Mouse (Mus musculus) G1E (cell line): ENCODE data around the gene Ovca2. TPM values are rescaled to one million over a fixed set of nuclear protein-coding genes. Genes with fewer than 3 reads are reported as not detected.

Source experiments
- ATAC-seq: 2 replicates; pipeline ENCODE4 v1.8.0; 2016; ENCODE audit warnings: mild to moderate bottlenecking; ENCODE audit not compliant: insufficient number of reproducible peaks, poor library complexity, low FRiP score, severe bottlenecking; ENCODE audit errors: extremely low read depth
- DNase-seq: peaks from one replicate; pipeline ENCODE4 v3.0.0; 2012; ENCODE audit warnings: low spot score
- H3K27me3 ChIP-seq: 2 replicates; pipeline ENCODE4 v1.6.1; 2012; ENCODE audit warnings: mild to moderate bottlenecking, low read length, inconsistent platforms; ENCODE audit not compliant: insufficient read depth
- H3K36me3 ChIP-seq: replicated peaks from 2 replicates; pipeline ENCODE3; 2012; ENCODE audit warnings: mild to moderate bottlenecking, inconsistent platforms
- H3K4me1 ChIP-seq: 2 replicates; pipeline ENCODE4 v1.6.1; 2012; ENCODE audit warnings: low read depth, low read length, inconsistent platforms, mixed read lengths; ENCODE audit not compliant: insufficient read depth
- H3K4me3 ChIP-seq: 2 replicates; pipeline ENCODE4 v1.5.1; 2012; ENCODE audit warnings: low read depth, mild to moderate bottlenecking, inconsistent platforms, low read length, moderate library complexity, mixed read lengths
- H3K9me3 ChIP-seq: replicated peaks from 2 replicates; pipeline ENCODE4 v1.6.1; 2012; ENCODE audit warnings: inconsistent platforms
- CTCF ChIP-seq: IDR thresholded peaks from 2 replicates; pipeline ENCODE4 v1.5.1; 2012; ENCODE audit warnings: low read depth, low read length, inconsistent platforms, mixed read lengths
- GATA1 ChIP-seq: IDR thresholded peaks from 2 replicates; pipeline ENCODE4 v1.6.1; 2012; ENCODE audit warnings: borderline replicate concordance, low read length, inconsistent platforms, mixed read lengths
- GATA2 ChIP-seq: IDR thresholded peaks from 2 replicates; pipeline ENCODE4 v1.6.1; 2012; ENCODE audit warnings: low read depth, low read length, inconsistent platforms, borderline replicate concordance
- POLR2AphosphoS5 ChIP-seq: IDR thresholded peaks from 2 replicates; pipeline ENCODE4 v1.6.1; 2012; ENCODE audit warnings: low read depth, low read length, inconsistent platforms; ENCODE audit not compliant: insufficient replicate concordance
- TAL1 ChIP-seq: conservative IDR thresholded peaks from 2 replicates; pipeline ENCODE4 v1.6.1; 2012; ENCODE audit warnings: low read depth, low read length, inconsistent platforms, mixed read lengths
- polyA plus RNA-seq: library from polyadenylated mRNA; stranded (reverse); fragments of >175 nt; gene quantifications from 2 replicates; pipeline ENCODE4 v1.2.3, GENCODE M21; 2012
- total RNA-seq, 2 experiments: library from RNA; stranded (forward) in 1 of 2; stranded (reverse) in 1 of 2; fragments of 200-1000 nt in 1 of 2; fragments of >200 nt in 1 of 2; fragmentation: Nextera tagmentation in 1 of 2; gene quantifications; 2 replicates each; pipeline ENCODE4 v1.2.3; 2014 to 2017

Ovca2 gene
- total and polyA plus RNA-seq, 3 experiments = 2.0 to 21.0 (median 20.9) TPM

DNA sequence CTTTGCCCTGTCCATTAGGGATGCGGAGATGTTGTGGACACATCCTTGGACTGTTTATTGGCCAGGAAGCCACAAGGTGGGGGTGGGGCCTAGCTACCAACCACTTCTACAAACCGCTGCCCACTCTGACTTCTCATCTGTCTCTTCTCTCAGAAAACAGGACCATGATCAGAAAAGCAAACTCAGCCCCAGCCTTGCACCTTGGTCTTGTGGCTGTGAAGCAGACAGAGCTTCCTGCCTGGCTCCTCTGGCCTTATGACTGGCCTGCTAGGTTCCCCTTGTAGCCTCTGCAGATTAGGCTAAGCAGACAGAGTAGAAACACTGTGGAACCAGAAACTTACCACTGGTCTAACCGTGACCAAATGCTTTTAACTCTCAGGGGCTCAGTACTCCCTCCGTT lies 30.7 kb upstream of the Ovca2 start:
- TF ChIP-seq GATA1 (no peak), POLR2AphosphoS5 (no peak), CTCF (no peak), GATA2 (no peak), TAL1 (no peak)
- Histone ChIP-seq H3K4me1 (peaks cover 10% of the 10 kb centered on the region), H3K4me3 (no peak overlapping the region), H3K27me3 (peaks cover 57% of the 10 kb centered on the region), H3K36me3 (no peaks in the 10 kb centered on the region), H3K9me3 (no peaks in the 10 kb centered on the region)
- ATAC-seq (no peak), DNase-seq (no peak)

DNA sequence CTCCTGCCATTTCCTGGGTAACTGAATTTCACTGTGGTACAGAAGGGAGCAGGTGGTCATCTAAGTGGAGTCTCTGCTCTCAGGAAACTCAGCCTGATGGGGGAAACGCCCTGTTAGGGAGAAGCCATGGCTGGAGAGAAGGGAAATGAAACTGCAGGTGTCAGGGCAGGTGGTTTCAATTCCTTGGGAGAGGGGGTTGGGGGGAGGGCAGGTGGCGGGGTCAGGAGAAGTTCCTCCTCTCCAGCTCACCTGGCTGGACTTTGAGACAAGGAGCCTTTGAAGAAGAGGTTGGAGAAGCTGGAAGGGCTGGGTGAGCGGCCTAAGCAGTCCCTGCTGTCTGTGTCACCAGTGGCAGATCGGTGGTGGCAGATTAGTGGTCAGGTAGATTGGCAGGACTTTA lies 27.7 kb upstream of the Ovca2 start:
- H3K27me3 ChIP-seq = peaks cover 57% of the 10 kb centered on the region
- DNase-seq (no peak), ATAC-seq (no peak)
- H3K9me3 ChIP-seq = no peaks in the 10 kb centered on the region
- TF ChIP-seq TAL1 (no peak), POLR2AphosphoS5 (no peak), GATA1 (no peak), CTCF (no peak), GATA2 (no peak)
- H3K4me1 ChIP-seq = peaks cover 11% of the 10 kb centered on the region
- H3K4me3 ChIP-seq = no peak overlapping the region
- H3K36me3 ChIP-seq = no peaks in the 10 kb centered on the region

DNA sequence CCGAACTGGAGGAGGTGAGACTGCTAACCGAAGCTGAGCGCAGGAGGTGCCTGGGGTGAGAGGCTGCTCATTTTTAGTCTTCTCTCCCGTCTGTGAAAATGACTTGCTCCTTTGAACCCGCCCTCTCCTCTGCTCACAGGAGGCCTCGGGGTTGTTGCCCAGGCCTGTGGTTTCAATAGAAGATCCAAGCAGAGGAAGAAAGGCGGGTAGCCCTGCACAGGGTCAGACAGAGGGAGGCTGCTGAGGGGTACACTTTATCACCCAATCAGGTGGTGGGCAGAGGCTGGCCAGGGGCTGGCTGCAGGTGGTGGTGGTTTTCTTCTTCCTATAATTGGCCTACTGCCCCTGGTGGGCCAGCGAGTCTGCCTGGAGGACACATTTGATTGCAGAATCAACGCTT lies 25.8 kb upstream of the Ovca2 start:
- Histone ChIP-seq H3K4me1 (peaks cover 11% of the 10 kb centered on the region), H3K36me3 (no peaks in the 10 kb centered on the region), H3K9me3 (no peaks in the 10 kb centered on the region), H3K4me3 (no peak overlapping the region), H3K27me3 (peaks cover 63% of the 10 kb centered on the region)
- DNase-seq (no peak), ATAC-seq (no peak)
- TF ChIP-seq GATA1 (no peak), CTCF (no peak), GATA2 (no peak), POLR2AphosphoS5 (no peak), TAL1 (no peak)

DNA sequence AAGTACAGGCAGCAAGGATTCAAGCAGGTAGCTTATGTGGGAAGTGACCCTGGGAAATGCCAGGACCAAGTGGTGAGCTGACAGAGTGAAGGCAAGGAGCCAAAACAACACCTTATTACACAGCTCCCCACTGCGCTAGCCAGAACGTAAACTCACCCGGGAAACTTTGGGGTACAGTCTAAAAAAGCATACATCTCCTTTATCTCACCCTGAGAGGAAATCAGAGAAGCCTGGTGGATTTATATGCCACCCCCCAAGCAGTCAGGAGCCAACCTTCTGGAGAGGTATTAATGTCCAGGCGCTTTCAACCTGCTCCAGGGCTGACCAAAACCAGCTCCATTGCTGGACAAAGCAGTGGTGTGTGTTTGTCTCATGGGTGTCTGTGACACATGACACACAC lies 25.3 kb upstream of the Ovca2 start:
- Histone ChIP-seq H3K4me1 (peaks cover 11% of the 10 kb centered on the region), H3K9me3 (no peaks in the 10 kb centered on the region), H3K27me3 (peaks cover 62% of the 10 kb centered on the region), H3K36me3 (no peaks in the 10 kb centered on the region), H3K4me3 (no peak overlapping the region)
- no peak for ATAC-seq
- no peak for TF ChIP-seq GATA2
- no peak for TF ChIP-seq GATA1
- no peak for DNase-seq

DNA sequence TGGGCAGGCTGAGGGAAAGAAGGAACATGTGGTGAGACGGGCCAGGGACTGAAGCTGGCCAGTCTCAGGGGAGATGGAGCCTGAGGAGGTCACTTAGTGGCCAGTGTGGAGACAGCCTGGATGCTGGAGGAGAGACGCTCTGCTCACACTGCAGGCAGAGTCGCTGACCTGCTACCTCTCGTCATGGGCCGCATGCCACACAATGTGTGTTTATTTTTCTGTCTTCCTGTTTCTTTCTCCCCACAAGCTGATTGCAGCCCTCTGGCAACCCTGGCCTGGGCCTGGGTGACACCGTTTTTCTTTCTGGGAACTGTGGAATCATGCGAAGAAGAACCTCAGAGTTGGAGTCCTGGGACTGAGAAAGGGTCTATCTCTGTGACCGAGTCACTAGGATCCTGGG lies 23.1 kb upstream of the Ovca2 start:
- TF ChIP-seq TAL1 (no peak), GATA1 (no peak), GATA2 (no peak), CTCF (no peak), POLR2AphosphoS5 (no peak)

DNA sequence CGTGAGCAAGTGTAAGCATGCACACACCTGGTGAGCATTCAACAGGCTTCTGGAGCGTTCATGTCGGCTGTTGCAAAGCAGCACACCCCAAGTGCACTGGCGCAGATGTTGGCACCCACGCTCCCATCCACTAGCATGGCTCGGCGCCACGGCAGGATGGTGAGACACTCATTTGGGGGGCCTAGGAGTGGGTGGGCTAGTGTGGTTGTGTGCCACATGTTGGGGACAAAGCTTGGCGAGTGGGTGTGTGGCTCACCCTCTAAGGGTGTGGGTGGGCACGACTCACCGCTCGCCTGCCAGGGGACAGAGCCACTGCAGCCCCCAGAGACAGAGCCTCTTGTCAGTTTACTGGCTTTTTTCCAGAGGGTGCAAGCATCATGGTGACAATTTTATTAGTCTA lies 22.3 kb upstream of the Ovca2 start:
- DNase-seq = no peak
- Histone ChIP-seq H3K27me3 (peaks cover 89% of the 10 kb centered on the region), H3K4me3 (no peak overlapping the region), H3K4me1 (peaks cover 21% of the 10 kb centered on the region), H3K9me3 (no peaks in the 10 kb centered on the region), H3K36me3 (no peaks in the 10 kb centered on the region)
- TF ChIP-seq TAL1 (no peak), GATA2 (no peak), POLR2AphosphoS5 (no peak), GATA1 (no peak), CTCF (no peak)
- ATAC-seq = no peak

More for the DNA sequence above, 23.1 kb upstream of the Ovca2 start:
- ATAC-seq = no peak
- Histone ChIP-seq H3K36me3 (no peaks in the 10 kb centered on the region), H3K9me3 (no peaks in the 10 kb centered on the region), H3K4me3 (no peak overlapping the region), H3K27me3 (peaks cover 82% of the 10 kb centered on the region), H3K4me1 (peaks cover 21% of the 10 kb centered on the region)
- DNase-seq = no peak

DNA sequence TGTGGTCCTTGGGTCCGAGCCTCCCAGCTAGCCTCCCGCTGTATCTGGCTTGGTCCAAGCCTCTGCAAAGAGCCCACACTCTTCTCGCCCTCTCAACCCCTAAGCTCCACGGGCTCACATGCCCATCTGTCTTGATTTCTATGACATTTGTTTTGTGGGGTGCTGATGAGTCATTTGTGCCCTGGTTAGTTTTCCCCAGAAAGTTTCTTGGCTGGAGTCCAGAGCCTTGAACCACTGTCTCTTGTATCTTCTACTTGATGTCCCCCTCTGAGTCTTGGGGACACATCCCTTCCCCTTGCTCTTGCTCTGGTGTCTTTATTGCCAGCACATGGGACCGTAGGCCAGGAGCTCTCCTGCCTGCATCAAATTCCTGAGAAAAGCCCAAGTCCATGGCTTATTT lies 21.3 kb upstream of the Ovca2 start:
- Histone ChIP-seq H3K4me1 (peaks cover 22% of the 10 kb centered on the region), H3K36me3 (no peaks in the 10 kb centered on the region), H3K4me3 (no peak overlapping the region), H3K9me3 (no peaks in the 10 kb centered on the region), H3K27me3 (peaks cover 91% of the 10 kb centered on the region)
- TF ChIP-seq GATA2 (no peak), CTCF (no peak), POLR2AphosphoS5 (no peak), TAL1 (no peak), GATA1 (no peak)
- ATAC-seq = no peak
- no peak for DNase-seq
